Mouse (Mus musculus): ENCODE results near the gene Pnmt. TPM values are rescaled to one million over a fixed set of nuclear protein-coding genes. Genes with fewer than 3 reads are reported as not detected.

Gene Pnmt
- total and polyA plus RNA-seq, 3 experiments: not detected

- Histone ChIP-seq H3K9me3 (replicated peaks; ENCODE audit: insufficient read depth, low read length) (no peaks in the 10 kb centered on the region), H3K4me3 (ENCODE audit: control insufficient read depth in 1 of 2, insufficient read depth in 1 of 2, low read depth in 2 of 2, low read length in 2 of 2) (peak overlapping the region; percentile 58 to 75), H3K4me1 (ENCODE audit: control insufficient read depth in 1 of 2, insufficient read depth in 2 of 2, low read length in 2 of 2) (peaks cover 9 to 28% of the 10 kb centered on the region in 2 experiments), H3K9ac (ENCODE audit: control insufficient read depth, low read depth, low read length, poor library complexity, severe bottlenecking) (peak overlapping the region; percentile 63), H3K36me3 (ENCODE audit: control insufficient read depth in 1 of 2, insufficient read depth in 2 of 2, low read length in 2 of 2) (peaks cover 0 to 17% of the 10 kb centered on the region in 2 experiments; a peak in 2 of 4 replicates), H3K27ac (ENCODE audit: control insufficient read depth, low read depth, low read length) (peak overlapping the region; percentile 77), H3K27me3 (ENCODE audit: control insufficient read depth in 1 of 2, insufficient read depth in 2 of 2, low read length in 2 of 2) (no peaks in the 10 kb centered on the region), H3K79me2 (ENCODE audit: control insufficient read depth, insufficient read depth, low read length, poor library complexity) (peaks cover 29% of the 10 kb centered on the region)
- no peak for TF ChIP-seq SMC3 (IDR thresholded peaks at IDR 0.05; ENCODE audit: low read depth, low read length)
- TF ChIP-seq ZC3H11A (IDR thresholded peaks at IDR 0.05; ENCODE audit: low read depth, low read length): no peak
- TF ChIP-seq GABPA (IDR thresholded peaks at IDR 0.05; ENCODE audit: low read depth, low read length): no peak
- TF ChIP-seq MYB (IDR thresholded peaks at IDR 0.05; ENCODE audit: low read depth, low read length): no peak
- TF ChIP-seq JUND (IDR thresholded peaks at IDR 0.05; ENCODE audit: low read depth, low read length): no peak
- TF ChIP-seq ETS1 (IDR thresholded peaks at IDR 0.05; ENCODE audit: low read depth, low read length): no peak
- TF ChIP-seq UBTF (IDR thresholded peaks at IDR 0.05; ENCODE audit: borderline replicate concordance, insufficient read depth, low read depth, low read length): no peak
- TF ChIP-seq ZMIZ1 (IDR thresholded peaks at IDR 0.05; ENCODE audit: low read depth, low read length): no peak
- TF ChIP-seq EP300 (IDR thresholded peaks at IDR 0.05; ENCODE audit: low read depth in 1 of 2, low read length in 2 of 2): no peak
- no peak for TF ChIP-seq ELF1 (IDR thresholded peaks at IDR 0.05; ENCODE audit: low read depth, low read length)
- no peak for TF ChIP-seq NRF1 (IDR thresholded peaks at IDR 0.05; ENCODE audit: insufficient read depth, low read depth, low read length, poor library complexity, severe bottlenecking)
- TF ChIP-seq CTCF (IDR thresholded peaks at IDR 0.05 in 2 of 3, conservative IDR thresholded peaks at IDR 0.05 in 1 of 3; ENCODE audit: control insufficient read depth in 1 of 3, insufficient read depth in 1 of 3, low read depth in 2 of 3, low read length in 3 of 3, poor library complexity in 1 of 3, severe bottlenecking in 1 of 3): no peak
- no peak for TF ChIP-seq USF2 (IDR thresholded peaks at IDR 0.05; ENCODE audit: borderline replicate concordance in 1 of 2, insufficient read depth in 1 of 2, low read depth in 1 of 2, low read length in 2 of 2)
- TF ChIP-seq MXI1 (IDR thresholded peaks at IDR 0.05; ENCODE audit: low read depth, low read length): no peak
- TF ChIP-seq NELFE (IDR thresholded peaks at IDR 0.05; ENCODE audit: low read depth, low read length): no peak
- no peak for DNase-seq (ENCODE audit: low read depth, low spot score)
Measured at GRCm38 (mm10) chr11:98357396-98358160, 28.7 kb upstream of the Pnmt start.

GRCm38 (mm10) chr11:98358161-98359083, 27.8 kb upstream of the Pnmt start, which contains the start of gene Stard3:
Gene Stard3 (plus strand): TSS chr11:98358368.
- peak; percentile 98 for DNase-seq (ENCODE audit: low read depth, low spot score)
- H3K36me3 ChIP-seq (ENCODE audit: control insufficient read depth in 1 of 2, insufficient read depth in 2 of 2, low read length in 2 of 2): peaks cover 0 to 17% of the 10 kb centered on the region in 2 experiments; a peak in 2 of 4 replicates
- peaks cover 9 to 28% of the 10 kb centered on the region in 2 experiments for H3K4me1 ChIP-seq (ENCODE audit: control insufficient read depth in 1 of 2, insufficient read depth in 2 of 2, low read length in 2 of 2)
- H3K27ac ChIP-seq (ENCODE audit: control insufficient read depth, low read depth, low read length): peak within 1 kb of the TSS; percentile 87
- no peaks in the 10 kb centered on the region for H3K27me3 ChIP-seq (ENCODE audit: control insufficient read depth in 1 of 2, insufficient read depth in 2 of 2, low read length in 2 of 2)
- peaks cover 32% of the 10 kb centered on the region for H3K79me2 ChIP-seq (ENCODE audit: control insufficient read depth, insufficient read depth, low read length, poor library complexity)
- no peaks in the 10 kb centered on the region for H3K9me3 ChIP-seq (replicated peaks; ENCODE audit: insufficient read depth, low read length)
- peak within 1 kb of the TSS; percentile 89 for H3K9ac ChIP-seq (ENCODE audit: control insufficient read depth, low read depth, low read length, poor library complexity, severe bottlenecking)
- peak within 1 kb of the TSS; percentile 83 to 89 for H3K4me3 ChIP-seq (ENCODE audit: control insufficient read depth in 1 of 2, insufficient read depth in 1 of 2, low read depth in 2 of 2, low read length in 2 of 2)
- TF ChIP-seq GATA1 (IDR thresholded peaks at IDR 0.05; ENCODE audit: low read depth, low read length): 0 out of 2 replicates have a peak, but pooled peaks have one; percentile 13
- TF ChIP-seq POLR2A (IDR thresholded peaks at IDR 0.05; ENCODE audit: control insufficient read depth in 1 of 2, insufficient read depth in 1 of 2, low read depth in 1 of 2, low read length in 2 of 2, poor library complexity in 1 of 2): peak; percentile 94 to 97
- no peak for TF ChIP-seq USF1 (IDR thresholded peaks at IDR 0.05; ENCODE audit: low read depth, low read length)
- no peak for TF ChIP-seq POLR2AphosphoS5 (IDR thresholded peaks at IDR 0.05; ENCODE audit: borderline replicate concordance, low read depth, low read length)
- no peak for TF ChIP-seq ZC3H11A (IDR thresholded peaks at IDR 0.05; ENCODE audit: low read depth, low read length)
- TF ChIP-seq CHD1 (IDR thresholded peaks at IDR 0.05; ENCODE audit: low read depth, low read length): 0 out of 2 replicates have a peak, but pooled peaks have one; percentile 57
- peak; percentile 72 for TF ChIP-seq NRF1 (IDR thresholded peaks at IDR 0.05; ENCODE audit: insufficient read depth, low read depth, low read length, poor library complexity, severe bottlenecking)
- TF ChIP-seq ETS1 (IDR thresholded peaks at IDR 0.05; ENCODE audit: low read depth, low read length): peak; percentile 30; the same call in 1 of the 2 replicates
- peak; percentile 55; the same call in 1 of the 2 replicates for TF ChIP-seq E2F4 (IDR thresholded peaks at IDR 0.05; ENCODE audit: borderline replicate concordance, low read depth, low read length)
- TF ChIP-seq JUND (IDR thresholded peaks at IDR 0.05; ENCODE audit: low read depth, low read length): no peak
- no peak for TF ChIP-seq MEF2A (IDR thresholded peaks at IDR 0.05; ENCODE audit: extremely low read depth, insufficient replicate concordance, low read depth, low read length, poor library complexity, severe bottlenecking)
- TF ChIP-seq MXI1 (IDR thresholded peaks at IDR 0.05; ENCODE audit: low read depth, low read length): peak; percentile 72
- TF ChIP-seq MAFK (IDR thresholded peaks at IDR 0.05; ENCODE audit: borderline replicate concordance, low read depth, low read length): no peak
- no peak for TF ChIP-seq BHLHE40 (IDR thresholded peaks at IDR 0.05; ENCODE audit: borderline replicate concordance, low read depth, low read length)
- peak; percentile 77 for TF ChIP-seq SIN3A (IDR thresholded peaks at IDR 0.05; ENCODE audit: low read length)

Measured in MEL (cell line).